Mouse (Mus musculus) forebrain, embryonic 13.5 days (tissue): ENCODE results near the gene Cacnb3. TPM values are rescaled to one million over a fixed set of nuclear protein-coding genes. Genes with fewer than 3 reads are reported as not detected.
A peak's percentile ranks its signal among the peaks of the same experiment; 100 is the strongest.

Source experiments
- ATAC-seq: fragments of 200-750 bp; cut with Nextera tagmentation; 2 replicates; pipeline ENCODE4 v1.8.0; 2017
- H3K27ac ChIP-seq: fragments of 300-500 bp; sonication (generic); 2 replicates; pipeline ENCODE4 v1.5.1; 2015; ENCODE audit warnings: inconsistent platforms, mild to moderate bottlenecking, moderate library complexity
- H3K27me3 ChIP-seq: fragments of 300-500 bp; sonication (generic); 2 replicates; pipeline ENCODE4 v1.6.1; 2015; ENCODE audit warnings: mild to moderate bottlenecking, inconsistent platforms
- H3K36me3 ChIP-seq: fragments of 300-500 bp; sonication (generic); 2 replicates; pipeline ENCODE4 v1.6.1; 2015; ENCODE audit warnings: mild to moderate bottlenecking, inconsistent platforms; ENCODE audit not compliant: poor library complexity, severe bottlenecking
- H3K4me1 ChIP-seq: fragments of 300-500 bp; sonication (generic); 2 replicates; pipeline ENCODE4 v1.6.1; 2015; ENCODE audit warnings: inconsistent platforms
- H3K4me2 ChIP-seq: fragments of 300-500 bp; sonication (generic); 2 replicates; pipeline ENCODE4 v1.6.1; 2015; ENCODE audit warnings: inconsistent platforms, mild to moderate bottlenecking, moderate library complexity
- H3K4me3 ChIP-seq: fragments of 300-500 bp; sonication (generic); 2 replicates; pipeline ENCODE4 v1.5.1; 2015; ENCODE audit warnings: mild to moderate bottlenecking, inconsistent platforms
- H3K9ac ChIP-seq: fragments of 300-500 bp; sonication (generic); 2 replicates; pipeline ENCODE4 v1.6.1; 2015; ENCODE audit warnings: mild to moderate bottlenecking, inconsistent platforms
- H3K9me3 ChIP-seq: fragments of 300-500 bp; sonication (generic); replicated peaks from 2 replicates; pipeline ENCODE4 v1.6.1; 2016; ENCODE audit warnings: inconsistent platforms
- WGBS: fragments of 180-500 bp; shearing (Covaris S2); methylation state at CpG from one replicate; pipeline ENCODE4 v1.1.7; 2015; 5-methylcytosine and 5-hydroxymethylcytosine counted together
- polyA plus RNA-seq: library from polyadenylated mRNA; unstranded; fragments of >200 nt; fragmentation: Nextera tagmentation; extraction: Ambion mirVana; gene quantifications from 2 replicates; pipeline ENCODE4 v1.2.1, GENCODE M21; 2015

Cacnb3 gene
- polyA plus RNA-seq, 1 experiment from 2014 or later: 82.1 TPM

- WGBS: 85% methylated on average over 7 of the region's 7 CpGs
- no peaks in the 10 kb centered on the region for H3K9me3 ChIP-seq
- ATAC-seq: no peak
- H3K27me3 ChIP-seq: no peaks in the 10 kb centered on the region
- peaks cover 81% of the 10 kb centered on the region for H3K36me3 ChIP-seq
- H3K4me2 ChIP-seq: no peak overlapping the region
- H3K4me3 ChIP-seq: no peak overlapping the region
- H3K27ac ChIP-seq: no peak overlapping the region
- no peak overlapping the region for H3K9ac ChIP-seq
- H3K4me1 ChIP-seq: peaks cover 17% of the 10 kb centered on the region; the same call in 1 of the 2 replicates
These were observed 28.8 kb upstream of the Cacnb3 start for GRCm38 (mm10) chr15:98601832-98602190.

GRCm38 (mm10) chr15:98602191-98602881, 28.3 kb upstream of the Cacnb3 start:
- Histone ChIP-seq H3K9me3 (no peaks in the 10 kb centered on the region), H3K9ac (no peak overlapping the region; the same call in 1 of the 2 replicates), H3K4me2 (no peak overlapping the region), H3K4me3 (no peak overlapping the region), H3K36me3 (peaks cover 75% of the 10 kb centered on the region), H3K27me3 (no peaks in the 10 kb centered on the region), H3K4me1 (peaks cover 22% of the 10 kb centered on the region), H3K27ac (no peak overlapping the region)
- no peak for ATAC-seq
- 65% methylated on average over 13 of the region's 13 CpGs for WGBS

- Histone ChIP-seq H3K27me3 (no peaks in the 10 kb centered on the region), H3K9me3 (no peaks in the 10 kb centered on the region), H3K4me2 (no peak overlapping the region), H3K27ac (no peak overlapping the region), H3K36me3 (peaks cover 69% of the 10 kb centered on the region), H3K4me1 (peaks cover 29% of the 10 kb centered on the region), H3K4me3 (no peak overlapping the region), H3K9ac (peak overlapping the region; percentile 41; the same call in 1 of the 2 replicates)
- ATAC-seq: no peak
- 69% methylated on average over 4 of the region's 4 CpGs for WGBS
These were observed 27.6 kb upstream of the Cacnb3 start for GRCm38 (mm10) chr15:98602921-98603458.

- no peak overlapping the region for H3K4me3 ChIP-seq
- H3K27ac ChIP-seq: no peak overlapping the region
- no peak for ATAC-seq
- WGBS: 93% methylated on average over 24 of the region's 24 CpGs
- H3K4me2 ChIP-seq: no peak overlapping the region
- no peak overlapping the region for H3K9ac ChIP-seq
- peaks cover 58% of the 10 kb centered on the region for H3K36me3 ChIP-seq
- peaks cover 37% of the 10 kb centered on the region for H3K4me1 ChIP-seq
- H3K27me3 ChIP-seq: no peaks in the 10 kb centered on the region
- H3K9me3 ChIP-seq: no peaks in the 10 kb centered on the region
These were observed 26.5 kb upstream of the Cacnb3 start for GRCm38 (mm10) chr15:98604041-98604575.

GRCm38 (mm10) chr15:98606051-98606536, 24.5 kb upstream of the Cacnb3 start:
- ATAC-seq: no peak
- WGBS: 94% methylated on average over 12 of the region's 12 CpGs
- Histone ChIP-seq H3K27ac (no peak overlapping the region), H3K27me3 (no peaks in the 10 kb centered on the region), H3K36me3 (peaks cover 39% of the 10 kb centered on the region), H3K4me2 (no peak overlapping the region), H3K4me3 (no peak overlapping the region), H3K4me1 (peaks cover 41% of the 10 kb centered on the region), H3K9ac (peak overlapping the region; percentile 19; the same call in 1 of the 2 replicates), H3K9me3 (no peaks in the 10 kb centered on the region)

GRCm38 (mm10) chr15:98606739-98607138, 23.9 kb upstream of the Cacnb3 start:
- H3K4me1 ChIP-seq: peaks cover 41% of the 10 kb centered on the region

GRCm38 (mm10) chr15:98607557-98607956, 23.1 kb upstream of the Cacnb3 start:
- no peak for ATAC-seq
- peaks cover 37% of the 10 kb centered on the region for H3K4me1 ChIP-seq
- WGBS: 43% methylated on average over 4 of the region's 4 CpGs
- H3K4me2 ChIP-seq: peak overlapping the region; percentile 92
- H3K27ac ChIP-seq: no peak overlapping the region
- H3K27me3 ChIP-seq: no peaks in the 10 kb centered on the region
- H3K9me3 ChIP-seq: no peaks in the 10 kb centered on the region
- peaks cover 25% of the 10 kb centered on the region for H3K36me3 ChIP-seq
- peak overlapping the region; percentile 80 for H3K4me3 ChIP-seq
- peak overlapping the region; percentile 88 for H3K9ac ChIP-seq

More at GRCm38 (mm10) chr15:98606739-98607138, 23.9 kb upstream of the Cacnb3 start:
- Histone ChIP-seq H3K27ac (no peak overlapping the region), H3K27me3 (no peaks in the 10 kb centered on the region), H3K36me3 (peaks cover 33% of the 10 kb centered on the region), H3K4me2 (peak overlapping the region; percentile 92; the same call in 1 of the 2 replicates), H3K4me3 (no peak overlapping the region), H3K9me3 (no peaks in the 10 kb centered on the region), H3K9ac (0 out of 2 replicates have a peak overlapping the region, but pooled peaks have one; percentile 40)
- 69% methylated on average over 9 of the region's 9 CpGs for WGBS
- ATAC-seq: no peak

- Histone ChIP-seq H3K4me1 (peaks cover 30% of the 10 kb centered on the region), H3K9ac (peak overlapping the region; percentile 88), H3K36me3 (peaks cover 18% of the 10 kb centered on the region), H3K27me3 (no peaks in the 10 kb centered on the region), H3K9me3 (no peaks in the 10 kb centered on the region), H3K4me2 (peak overlapping the region; percentile 92), H3K4me3 (peak overlapping the region; percentile 80), H3K27ac (peak overlapping the region; percentile 40)
- WGBS: 15% methylated on average over 10 of the region's 10 CpGs
- ATAC-seq: no peak
These were observed 22.4 kb upstream of the Cacnb3 start for GRCm38 (mm10) chr15:98608058-98608783.

- Histone ChIP-seq H3K9me3 (no peaks in the 10 kb centered on the region), H3K4me2 (peak overlapping the region; percentile 92), H3K27me3 (no peaks in the 10 kb centered on the region), H3K4me3 (peak overlapping the region; percentile 80), H3K4me1 (peaks cover 27% of the 10 kb centered on the region), H3K36me3 (peaks cover 12% of the 10 kb centered on the region), H3K27ac (peak overlapping the region; percentile 78), H3K9ac (peak overlapping the region; percentile 88)
- peak; percentile 52 for ATAC-seq
- 0% methylated on average over 6 of the region's 26 CpGs for WGBS
These were observed 21.8 kb upstream of the Cacnb3 start for GRCm38 (mm10) chr15:98608784-98609250.

- Histone ChIP-seq H3K4me1 (peaks cover 31% of the 10 kb centered on the region), H3K36me3 (peaks cover 5% of the 10 kb centered on the region)
- peak; percentile 81 for ATAC-seq
These were observed 21.1 kb upstream of the Cacnb3 start, which contains the start of gene Adcy6 for GRCm38 (mm10) chr15:98609331-98610130. Adcy6 (minus strand) TSS chr15:98610076.

GRCm38 (mm10) chr15:98610131-98610633, 20.5 kb upstream of the Cacnb3 start:
- H3K36me3 ChIP-seq: no peaks in the 10 kb centered on the region
- peak overlapping the region; percentile 92 for H3K4me2 ChIP-seq
- no peak for ATAC-seq
- peak overlapping the region; percentile 78 for H3K27ac ChIP-seq
- peak overlapping the region; percentile 88 for H3K9ac ChIP-seq
- WGBS: 2% methylated on average over 12 of the region's 12 CpGs
- H3K4me3 ChIP-seq: peak overlapping the region; percentile 80
- H3K27me3 ChIP-seq: no peaks in the 10 kb centered on the region
- peaks cover 37% of the 10 kb centered on the region for H3K4me1 ChIP-seq
- H3K9me3 ChIP-seq: no peaks in the 10 kb centered on the region

More at GRCm38 (mm10) chr15:98609331-98610130, 21.1 kb upstream of the Cacnb3 start, which contains the start of gene Adcy6:
- H3K9me3 ChIP-seq: no peaks in the 10 kb centered on the region
- peak within 1 kb of the TSS; percentile 92 for H3K4me2 ChIP-seq
- peak within 1 kb of the TSS; percentile 78 for H3K27ac ChIP-seq
- under 1% methylated on average over 54 of the region's 75 CpGs for WGBS
- peak within 1 kb of the TSS; percentile 80 for H3K4me3 ChIP-seq
- peak within 1 kb of the TSS; percentile 88 for H3K9ac ChIP-seq
- H3K27me3 ChIP-seq: no peaks in the 10 kb centered on the region
